8 mouse cellular contexts compared by ENCODE assay signal in genomic region chr11:80382626-80383018, GRCm38 (mm10). TPM values are rescaled to one million over a fixed set of nuclear protein-coding genes. Genes with fewer than 3 reads are reported as not detected.
DNase-seq lines count a peak whose midpoint lies in the region; ATAC-seq and TF ChIP-seq lines count a peak whose summit lies in the region.

No protein-coding gene starts in this region.

- TF ChIP-seq POLR2A in brain, embryonic 14.5 days (IDR thresholded peaks at IDR 0.05; ENCODE audit: borderline replicate concordance, extremely low read depth, insufficient read depth, insufficient read length, poor library complexity, severe bottlenecking) = no peak

- ATAC-seq in frontal cortex, adult (ENCODE audit: low TSS enrichment) = 0 out of 2 replicates have a peak, but pooled peaks have one; percentile 15
- ATAC-seq in granulocyte monocyte progenitor cell, adult 5-6 weeks (replicated peaks; ENCODE audit: poor library complexity, severe bottlenecking) = peak; percentile 5; the same call in 1 of the 2 replicates
- ATAC-seq in limb, embryonic 11.5 days (ENCODE audit: insufficient number of reproducible peaks, low FRiP score, low TSS enrichment, low read depth) = peak; percentile 14; the same call in 1 of the 2 replicates
- peak; percentile 34; the same call in 1 of the 2 replicates for ATAC-seq in midbrain, embryonic 15.5 days (replicated peaks)
- 0 out of 2 replicates have a peak, but pooled peaks have one; percentile 30 for ATAC-seq in stomach, postnatal 0 days (ENCODE audit: low FRiP score, low TSS enrichment)

- peak overlapping the region; percentile 96 for H3K4me3 ChIP-seq in C2C12 (ENCODE audit: insufficient read depth, poor library complexity, severe bottlenecking)
- H3K4me3 ChIP-seq in limb, embryonic 11.5 days (ENCODE audit: low read depth, low read length) = peak overlapping the region; percentile 97
- peak overlapping the region; percentile 63 for H3K4me3 ChIP-seq in midbrain, embryonic 15.5 days
- peak overlapping the region; percentile 97 for H3K4me3 ChIP-seq in stomach, postnatal 0 days (ENCODE audit: low read depth, low read length)

- 6% methylated on average over 12 of the region's 12 CpGs for WGBS in limb, embryonic 11.5 days
- WGBS in midbrain, embryonic 15.5 days = 4% methylated on average over 12 of the region's 12 CpGs
- 2% methylated on average over 12 of the region's 12 CpGs for whole genome bisulfite sequencing in stomach, postnatal 0 days

- peak overlapping the region; percentile 70 for H3K4me2 ChIP-seq in limb, embryonic 11.5 days (ENCODE audit: low read depth, severe bottlenecking)
- peak overlapping the region; percentile 65 for H3K4me2 ChIP-seq in midbrain, embryonic 15.5 days
- H3K4me2 ChIP-seq in stomach, postnatal 0 days (replicated peaks; ENCODE audit: low read depth) = peak overlapping the region; percentile 67

- peak overlapping the region; percentile 67 for H3K9ac ChIP-seq in limb, embryonic 11.5 days (ENCODE audit: low read length)
- H3K9ac ChIP-seq in midbrain, embryonic 15.5 days = peak overlapping the region; percentile 69
- H3K9ac ChIP-seq in stomach, postnatal 0 days (ENCODE audit: low read length) = peak overlapping the region; percentile 67

- peaks cover 7% of the 10 kb centered on the region; the same call in 1 of the 2 replicates for H3K4me1 ChIP-seq in limb, embryonic 11.5 days (ENCODE audit: control insufficient read depth, insufficient read depth, low read length)
- H3K4me1 ChIP-seq in midbrain, embryonic 15.5 days = peaks cover 43% of the 10 kb centered on the region
- peaks cover 2% of the 10 kb centered on the region; the same call in 1 of the 2 replicates for H3K4me1 ChIP-seq in stomach, postnatal 0 days (replicated peaks; ENCODE audit: control insufficient read depth, insufficient read depth)

- H3ac ChIP-seq in C2C12 (ENCODE audit: control insufficient read depth, insufficient read length, low read depth) = peak overlapping the region; percentile 65

- peaks cover 30% of the 10 kb centered on the region for H3K36me3 ChIP-seq in C2C12 (ENCODE audit: control insufficient read depth, insufficient read depth)
- H3K36me3 ChIP-seq in limb, embryonic 11.5 days (ENCODE audit: control insufficient read depth, insufficient read depth, low read length) = peaks cover 3% of the 10 kb centered on the region; the same call in 1 of the 2 replicates
- no peaks in the 10 kb centered on the region for H3K36me3 ChIP-seq in midbrain, embryonic 15.5 days (replicated peaks)
- no peaks in the 10 kb centered on the region for H3K36me3 ChIP-seq in stomach, postnatal 0 days (ENCODE audit: control insufficient read depth, insufficient read depth, low read length)

- H3K27ac ChIP-seq in limb, embryonic 11.5 days (replicated peaks; ENCODE audit: low read depth, low read length) = 0 out of 2 replicates have a peak overlapping the region, but pooled peaks have one; percentile 33
- peak overlapping the region; percentile 81 for H3K27ac ChIP-seq in midbrain, embryonic 15.5 days
- H3K27ac ChIP-seq in stomach, postnatal 0 days (replicated peaks) = peak overlapping the region; percentile 97

- DNase-seq in frontal cortex, postnatal 25 days (ENCODE audit: low spot score in 2 of 2) = no peak
- DNase-seq in brain, embryonic 14.5 days (ENCODE audit: low read depth) = peak; percentile 60
- DNase-seq in limb, embryonic 11.5 days (ENCODE audit: low spot score) = peak; percentile 56
- DNase-seq in stomach, postnatal 0 days (ENCODE audit: low spot score) = peak; percentile 30

- H3K79me2 ChIP-seq in C2C12 (ENCODE audit: control insufficient read depth, insufficient read depth) = peaks cover 52% of the 10 kb centered on the region

- no peaks in the 10 kb centered on the region for H3K9me3 ChIP-seq in limb, embryonic 11.5 days (ENCODE audit: control insufficient read depth, low read length)
- no peaks in the 10 kb centered on the region for H3K9me3 ChIP-seq in midbrain, embryonic 15.5 days
- H3K9me3 ChIP-seq in stomach, postnatal 0 days (ENCODE audit: control insufficient read depth, low read length) = no peaks in the 10 kb centered on the region

- no peaks in the 10 kb centered on the region for H3K27me3 ChIP-seq in C2C12 (ENCODE audit: control insufficient read depth, insufficient read depth, insufficient read length)
- H3K27me3 ChIP-seq in limb, embryonic 11.5 days (ENCODE audit: control insufficient read depth, insufficient read depth, low read length) = no peaks in the 10 kb centered on the region
- no peaks in the 10 kb centered on the region for H3K27me3 ChIP-seq in midbrain, embryonic 15.5 days (replicated peaks)
- H3K27me3 ChIP-seq in stomach, postnatal 0 days (ENCODE audit: control insufficient read depth, insufficient read depth, low read length) = no peaks in the 10 kb centered on the region

- no peak for TF ChIP-seq EP300 in stomach, postnatal 0 days (optimal IDR thresholded peaks at IDR 0.05)

- peaks cover 45% of the 10 kb centered on the region for H3K79me3 ChIP-seq in C2C12 (ENCODE audit: low read depth)

- TF ChIP-seq CTCF in C2C12 (IDR thresholded peaks at IDR 0.05; ENCODE audit: control insufficient read depth, insufficient read depth, insufficient read length) = no peak
- TF ChIP-seq CTCF in brain, embryonic 14.5 days (IDR thresholded peaks at IDR 0.05; ENCODE audit: borderline replicate concordance, extremely low read depth, insufficient read depth, insufficient read length) = no peak
- TF ChIP-seq CTCF in stomach, postnatal 0 days (IDR thresholded peaks at IDR 0.05; ENCODE audit: low read depth) = no peak

TF ChIP-seq in C2C12, 6 proteins besides CTCF, POLR2A, EP300 and RAD21:
- no peak for TF ChIP-seq USF1 (IDR thresholded peaks at IDR 0.05; ENCODE audit: low read depth)
- TF ChIP-seq FOSL1 (IDR thresholded peaks at IDR 0.05; ENCODE audit: insufficient read depth, low read length, poor library complexity, severe bottlenecking) = no peak
- no peak for TF ChIP-seq MYOG (IDR thresholded peaks at IDR 0.05; ENCODE audit: control insufficient read depth, extremely low read depth, insufficient read length)
- no peak for TF ChIP-seq MYOD1 (IDR thresholded peaks at IDR 0.05; ENCODE audit: control insufficient read depth, insufficient read length, low read depth)
- TF ChIP-seq MAX (IDR thresholded peaks at IDR 0.05) = no peak
- no peak for TF ChIP-seq CEBPB (IDR thresholded peaks at IDR 0.05; ENCODE audit: low read depth)

RNA-seq across cellular contexts. Expression of gene Zfp207, which starts 0.5 kb away (rescaled TPM):
- polyA plus RNA-seq in C2C12 (2012; fragmentation: generic; extraction: Trizol) = 92.9 TPM
- polyA plus RNA-seq in brain, embryonic 14.5 days (2012; rRNA removed) = 259 and 273 TPM in 2 replicates
- total RNA-seq in granulocyte monocyte progenitor cell, adult 5-6 weeks (2014; fragmentation: Nextera tagmentation) = 278 and 343 TPM in 2 replicates
- total RNA-seq in granulocyte monocyte progenitor cell, adult 5-6 weeks (2017) = 250 and 268 TPM in 2 replicates
- 343 and 367 TPM in 2 replicates for polyA plus RNA-seq in limb, embryonic 11.5 days (2014; fragmentation: Nextera tagmentation; extraction: Ambion mirVana)
- polyA plus RNA-seq in midbrain, embryonic 15.5 days (2015; fragmentation: Nextera tagmentation; extraction: Ambion mirVana) = 183 and 194 TPM in 2 replicates
- 110 and 115 TPM in 2 replicates for polyA plus RNA-seq in stomach, postnatal 0 days (2015; fragmentation: Nextera tagmentation; extraction: Ambion mirVana)

RNA-seq across cellular contexts. Expression of gene 5730455P16Rik, which starts 4.8 kb away (rescaled TPM):
- polyA plus RNA-seq in C2C12 (2012; fragmentation: generic; extraction: Trizol) = 4.3 TPM
- polyA plus RNA-seq in brain, embryonic 14.5 days (2012; rRNA removed) = 12.4 and 15.9 TPM in 2 replicates
- total RNA-seq in granulocyte monocyte progenitor cell, adult 5-6 weeks (2014; fragmentation: Nextera tagmentation) = 6.4 and 11.8 TPM in 2 replicates
- 10.1 and 12.5 TPM in 2 replicates for total RNA-seq in granulocyte monocyte progenitor cell, adult 5-6 weeks (2017)
- polyA plus RNA-seq in limb, embryonic 11.5 days (2014; fragmentation: Nextera tagmentation; extraction: Ambion mirVana) = 23.2 and 25.9 TPM in 2 replicates
- polyA plus RNA-seq in midbrain, embryonic 15.5 days (2015; fragmentation: Nextera tagmentation; extraction: Ambion mirVana) = 33.9 and 37.4 TPM in 2 replicates
- 11.0 and 12.0 TPM in 2 replicates for polyA plus RNA-seq in stomach, postnatal 0 days (2015; fragmentation: Nextera tagmentation; extraction: Ambion mirVana)

RNA-seq across cellular contexts. Expression of gene Psmd11, which starts 45.8 kb away (rescaled TPM):
- polyA plus RNA-seq in C2C12 (2012; fragmentation: generic; extraction: Trizol) = 82.9 TPM
- 86.1 and 90.2 TPM in 2 replicates for polyA plus RNA-seq in brain, embryonic 14.5 days (2012; rRNA removed)
- 84.0 and 106 TPM in 2 replicates for total RNA-seq in granulocyte monocyte progenitor cell, adult 5-6 weeks (2014; fragmentation: Nextera tagmentation)
- 62.6 and 72.7 TPM in 2 replicates for total RNA-seq in granulocyte monocyte progenitor cell, adult 5-6 weeks (2017)
- polyA plus RNA-seq in limb, embryonic 11.5 days (2014; fragmentation: Nextera tagmentation; extraction: Ambion mirVana) = 316 and 334 TPM in 2 replicates
- 273 and 278 TPM in 2 replicates for polyA plus RNA-seq in midbrain, embryonic 15.5 days (2015; fragmentation: Nextera tagmentation; extraction: Ambion mirVana)
- 189 and 211 TPM in 2 replicates for polyA plus RNA-seq in stomach, postnatal 0 days (2015; fragmentation: Nextera tagmentation; extraction: Ambion mirVana)

Comparison
In these comparisons a context has a peak if more than half of its experiments do, and no peak if none do; other contexts are left out.
1. DNase-seq: peak in brain, embryonic 14.5 days (single experiment), limb, embryonic 11.5 days (single experiment) and stomach, postnatal 0 days (single experiment); none in frontal cortex, postnatal 25 days (0 of 2).
2. H3K27ac ChIP-seq: peak in every context shown above with its lines; median percentile 97 in stomach, postnatal 0 days; 81 in midbrain, embryonic 15.5 days; 33 in limb, embryonic 11.5 days.
3. Peak in every context shown above with its lines, with median percentiles within 50 percentile points of each other: ATAC-seq, H3K4me3 ChIP-seq, H3K4me2 ChIP-seq and H3K9ac ChIP-seq.